Mouse (Mus musculus) neural tube, embryonic 13.5 days (tissue): Measurements from ENCODE around the gene Setd1a. TPM values are rescaled to one million over a fixed set of nuclear protein-coding genes. Genes with fewer than 3 reads are reported as not detected.
A peak's percentile ranks its signal among the peaks of the same experiment; 100 is the strongest.

Source experiments
- ATAC-seq: fragments of 200-750 bp; cut with Nextera tagmentation; 2 replicates; pipeline ENCODE4 v1.8.0; 2017; ENCODE audit warnings: low read depth, mild to moderate bottlenecking, moderate TSS enrichment, moderate library complexity
- H3K27ac ChIP-seq: fragments of 300-500 bp; sonication (generic); replicated peaks from 2 replicates; pipeline ENCODE4 v1.5.1; 2015; ENCODE audit warnings: moderate library complexity, mild to moderate bottlenecking, inconsistent platforms
- H3K27me3 ChIP-seq: fragments of 300-500 bp; sonication (generic); 2 replicates; pipeline ENCODE4 v1.6.1; 2015; ENCODE audit warnings: mild to moderate bottlenecking, inconsistent platforms
- H3K36me3 ChIP-seq: fragments of 300-500 bp; sonication (generic); 2 replicates; pipeline ENCODE4 v1.6.1; 2015; ENCODE audit warnings: mild to moderate bottlenecking, inconsistent platforms
- H3K4me1 ChIP-seq: fragments of 300-500 bp; sonication (generic); replicated peaks from 2 replicates; pipeline ENCODE4 v1.6.1; 2015; ENCODE audit warnings: inconsistent platforms
- H3K4me2 ChIP-seq: fragments of 300-500 bp; sonication (generic); 2 replicates; pipeline ENCODE4 v1.6.1; 2015; ENCODE audit warnings: inconsistent platforms, mild to moderate bottlenecking, moderate library complexity
- H3K4me3 ChIP-seq: fragments of 300-500 bp; sonication (generic); 2 replicates; pipeline ENCODE4 v1.5.1; 2015; ENCODE audit warnings: mild to moderate bottlenecking, inconsistent platforms
- H3K9ac ChIP-seq: fragments of 300-500 bp; sonication (generic); 2 replicates; pipeline ENCODE4 v1.6.1; 2015; ENCODE audit warnings: moderate library complexity, mild to moderate bottlenecking, inconsistent platforms
- H3K9me3 ChIP-seq: fragments of 300-500 bp; sonication (generic); 2 replicates; pipeline ENCODE4 v1.6.1; 2016; ENCODE audit warnings: inconsistent platforms
- WGBS: fragments of 180-500 bp; shearing (Covaris S2); methylation state at CpG from one replicate; pipeline ENCODE4 v1.1.7; 2015; 5-methylcytosine and 5-hydroxymethylcytosine counted together
- polyA plus RNA-seq: library from polyadenylated mRNA; unstranded; fragments of >200 nt; fragmentation: Nextera tagmentation; extraction: Ambion mirVana; gene quantifications from 2 replicates; pipeline ENCODE4 v1.2.1, GENCODE M21; 2015

Gene Setd1a
- polyA plus RNA-seq, 1 experiment from 2014 or later, result 19.0 TPM

DNA sequence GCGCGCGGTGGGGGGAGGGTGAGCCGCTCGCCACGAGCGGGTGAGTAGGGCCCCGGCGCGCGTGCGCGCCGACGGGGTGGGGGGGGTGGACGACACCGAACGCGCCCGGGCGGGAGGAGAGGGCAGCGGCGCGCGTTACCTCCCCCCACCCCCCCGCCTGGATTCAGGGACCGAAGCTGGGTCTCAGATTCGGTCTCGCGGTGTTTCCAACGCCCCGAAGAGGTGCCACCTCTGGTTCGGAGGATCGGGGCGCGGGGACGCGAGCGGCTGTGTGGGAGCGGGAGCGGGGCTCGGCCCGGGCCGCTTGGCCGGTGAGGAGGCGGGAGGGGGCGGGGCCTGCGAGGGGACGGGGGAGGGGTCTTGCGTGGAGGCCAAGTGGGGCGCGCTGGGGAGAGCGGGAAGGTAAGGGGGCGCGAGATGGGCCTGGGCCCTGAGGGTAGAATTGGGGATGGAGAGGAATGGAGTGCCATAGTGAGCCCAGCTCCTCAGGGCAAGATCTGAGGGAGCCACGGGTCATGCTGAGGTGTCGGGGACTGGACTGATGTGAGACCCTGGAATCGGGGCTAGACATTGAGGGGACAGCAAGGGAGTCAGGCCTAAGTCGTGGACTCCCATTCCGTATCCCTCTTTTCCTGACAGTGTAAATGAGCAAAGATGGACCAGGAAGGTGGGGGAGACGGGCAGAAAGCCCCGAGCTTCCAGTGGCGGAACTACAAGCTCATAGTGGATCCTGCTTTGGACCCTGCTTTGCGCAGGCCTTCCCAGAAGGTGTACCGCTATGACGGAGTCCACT lies 1.2 kb downstream of the Setd1a start:
- Histone ChIP-seq H3K4me3 (peak overlapping the region; percentile 89), H3K27me3 (no peaks in the 10 kb centered on the region), H3K4me1 (peaks cover 22% of the 10 kb centered on the region), H3K4me2 (peak overlapping the region; percentile 91), H3K36me3 (peaks cover 37% of the 10 kb centered on the region), H3K9me3 (no peaks in the 10 kb centered on the region), H3K9ac (peak overlapping the region; percentile 94), H3K27ac (peak overlapping the region; percentile 95)
- peak; percentile 59 for ATAC-seq
- 4% methylated on average over 59 of the region's 66 CpGs for WGBS

DNA sequence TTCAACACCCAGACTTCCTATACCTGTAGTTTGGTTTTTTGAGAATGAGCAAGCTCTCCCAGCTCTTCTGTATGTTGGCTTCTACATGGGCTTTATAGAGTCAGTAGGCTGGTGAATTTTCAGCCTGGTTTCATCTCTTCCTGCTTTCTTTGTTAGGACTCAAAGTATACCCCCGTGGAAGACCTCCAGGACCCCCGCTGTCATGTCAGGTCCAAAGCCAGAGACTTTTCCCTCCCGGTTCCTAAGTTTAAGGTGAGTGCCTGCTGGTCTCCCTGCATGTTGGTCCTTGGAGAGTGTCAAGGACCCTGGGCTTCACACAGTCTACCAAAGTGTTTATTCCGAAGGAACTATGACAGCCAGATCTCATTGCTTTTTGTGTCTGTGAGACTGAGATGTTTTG lies 1.9 kb downstream of the Setd1a start:
- H3K36me3 ChIP-seq, result peaks cover 41% of the 10 kb centered on the region
- H3K4me3 ChIP-seq, result peak overlapping the region; percentile 89
- peak overlapping the region; percentile 94 for H3K9ac ChIP-seq
- no peak overlapping the region for H3K27ac ChIP-seq
- H3K4me1 ChIP-seq, result peaks cover 22% of the 10 kb centered on the region
- H3K9me3 ChIP-seq, result no peaks in the 10 kb centered on the region
- H3K27me3 ChIP-seq, result no peaks in the 10 kb centered on the region
- peak overlapping the region; percentile 91 for H3K4me2 ChIP-seq
- WGBS, result 76% methylated on average over 4 of the region's 4 CpGs
- ATAC-seq, result no peak

DNA sequence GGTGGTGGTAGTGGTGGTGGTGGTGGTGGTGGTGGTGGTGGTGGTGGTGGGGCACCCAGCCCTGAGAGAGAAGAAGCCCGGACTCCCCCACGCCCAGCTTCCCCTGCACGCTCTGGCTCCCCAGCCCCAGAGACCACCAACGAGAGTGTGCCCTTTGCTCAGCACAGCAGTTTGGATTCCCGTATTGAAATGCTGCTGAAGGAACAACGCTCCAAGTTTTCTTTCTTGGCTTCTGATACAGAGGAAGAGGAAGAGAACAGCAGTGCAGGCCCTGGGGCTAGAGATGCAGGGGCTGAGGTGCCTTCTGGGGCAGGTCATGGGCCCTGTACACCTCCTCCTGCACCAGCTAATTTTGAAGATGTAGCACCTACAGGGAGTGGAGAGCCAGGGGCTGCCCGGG lies 8.8 kb downstream of the Setd1a start, which contains the start of gene Gm49388:
Gm49388 (plus strand) TSS at position 301 of the 400 bp plus-strand sequence.
- no peaks in the 10 kb centered on the region for H3K27me3 ChIP-seq
- no peak within 1 kb of the TSS for H3K4me2 ChIP-seq
- no peak for ATAC-seq
- H3K9me3 ChIP-seq, result no peaks in the 10 kb centered on the region
- H3K9ac ChIP-seq, result no peak within 1 kb of the TSS
- no peak within 1 kb of the TSS for H3K4me3 ChIP-seq
- WGBS, result 96% methylated on average over 7 of the region's 7 CpGs
- H3K36me3 ChIP-seq, result peaks cover 95% of the 10 kb centered on the region
- no peaks in the 10 kb centered on the region for H3K4me1 ChIP-seq
- no peak within 1 kb of the TSS for H3K27ac ChIP-seq

DNA sequence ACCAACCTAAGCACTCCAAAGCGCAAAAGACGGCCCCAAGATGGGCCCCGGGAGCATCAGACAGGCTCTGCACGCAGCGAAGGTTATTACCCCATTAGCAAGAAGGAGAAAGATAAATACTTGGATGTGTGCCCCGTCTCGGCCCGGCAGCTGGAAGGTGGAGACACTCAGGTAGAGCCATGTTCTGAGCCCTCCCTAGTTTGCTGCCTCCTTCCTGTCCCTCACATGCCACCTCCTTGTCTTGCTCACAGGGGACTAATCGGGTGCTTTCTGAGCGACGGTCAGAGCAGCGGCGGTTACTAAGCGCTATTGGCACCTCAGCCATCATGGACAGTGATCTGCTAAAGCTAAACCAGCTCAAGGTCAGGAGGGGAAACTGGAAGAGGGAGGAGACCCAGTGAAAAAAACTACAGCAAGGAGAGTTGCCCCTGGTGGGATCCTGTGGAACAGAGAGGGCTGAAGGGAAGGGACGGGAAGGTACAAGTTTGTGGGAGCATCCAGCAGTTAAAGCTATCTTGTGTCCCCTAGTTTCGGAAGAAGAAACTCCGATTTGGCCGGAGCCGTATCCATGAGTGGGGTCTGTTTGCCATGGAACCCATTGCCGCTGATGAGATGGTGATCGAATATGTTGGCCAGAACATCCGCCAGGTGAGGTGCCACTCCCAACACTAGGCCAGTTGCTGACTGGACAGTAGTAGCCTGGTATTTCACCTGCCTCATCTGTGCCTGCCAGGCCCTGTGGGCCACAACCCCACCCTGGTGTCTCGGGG lies 20.8 kb downstream of the Setd1a start:
- no peaks in the 10 kb centered on the region for H3K27me3 ChIP-seq
- no peak overlapping the region for H3K27ac ChIP-seq
- WGBS, result 94% methylated on average over 23 of the region's 23 CpGs
- no peak overlapping the region for H3K4me3 ChIP-seq
- H3K9ac ChIP-seq, result no peak overlapping the region
- H3K36me3 ChIP-seq, result peaks cover 91% of the 10 kb centered on the region
- H3K9me3 ChIP-seq, result no peaks in the 10 kb centered on the region
- H3K4me1 ChIP-seq, result peaks cover 9% of the 10 kb centered on the region
- no peak overlapping the region for H3K4me2 ChIP-seq
- no peak for ATAC-seq

DNA sequence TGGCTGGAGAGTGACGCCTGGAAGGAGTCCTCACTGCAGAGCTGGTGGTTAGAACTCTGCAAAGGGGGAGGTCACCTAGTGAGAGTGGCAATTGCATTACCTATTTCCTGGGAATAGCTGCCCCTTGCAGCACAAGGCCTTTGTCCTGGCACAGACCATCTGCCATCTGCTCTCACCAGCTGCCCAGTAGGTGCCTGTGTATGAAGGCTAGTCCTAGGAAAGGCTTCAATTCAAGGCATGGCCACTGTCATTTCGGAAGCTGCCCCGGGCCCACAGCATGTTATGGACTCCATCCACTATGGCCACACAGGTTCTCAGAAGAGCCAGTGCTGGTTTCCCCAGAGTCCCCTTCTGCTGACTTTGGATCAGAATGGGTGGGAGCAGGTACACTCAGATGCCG lies 22.1 kb downstream of the Setd1a start:
- H3K36me3 ChIP-seq, result peaks cover 86% of the 10 kb centered on the region
- H3K27me3 ChIP-seq, result no peaks in the 10 kb centered on the region
- WGBS, result 87% methylated on average over 4 of the region's 4 CpGs
- no peaks in the 10 kb centered on the region for H3K9me3 ChIP-seq
- no peak overlapping the region for H3K4me2 ChIP-seq
- peaks cover 9% of the 10 kb centered on the region for H3K4me1 ChIP-seq
- no peak for ATAC-seq
- no peak overlapping the region for H3K4me3 ChIP-seq
- no peak overlapping the region for H3K9ac ChIP-seq
- H3K27ac ChIP-seq, result no peak overlapping the region

DNA sequence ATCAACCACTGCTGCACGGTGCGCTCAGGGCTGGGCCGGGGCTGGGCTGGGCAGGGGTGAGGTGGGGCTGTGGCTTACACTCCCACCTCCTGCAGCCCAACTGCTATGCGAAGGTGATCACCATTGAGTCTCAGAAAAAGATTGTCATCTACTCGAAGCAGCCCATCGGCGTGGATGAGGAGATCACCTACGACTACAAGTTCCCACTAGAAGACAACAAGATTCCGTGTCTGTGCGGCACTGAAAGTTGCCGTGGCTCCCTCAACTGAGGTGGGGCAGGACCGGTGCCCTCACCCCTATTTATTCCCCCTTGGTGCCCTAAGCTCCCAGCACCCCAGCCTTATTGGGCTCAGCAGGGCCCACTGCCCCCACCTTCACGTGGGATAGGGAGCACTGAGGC lies 22.7 kb downstream of the Setd1a start:
- no peak overlapping the region for H3K4me2 ChIP-seq
- no peaks in the 10 kb centered on the region for H3K9me3 ChIP-seq
- ATAC-seq, result no peak
- no peaks in the 10 kb centered on the region for H3K27me3 ChIP-seq
- H3K36me3 ChIP-seq, result peaks cover 79% of the 10 kb centered on the region
- no peak overlapping the region for H3K27ac ChIP-seq
- H3K4me3 ChIP-seq, result no peak overlapping the region
- H3K9ac ChIP-seq, result no peak overlapping the region
- WGBS, result 90% methylated on average over 13 of the region's 13 CpGs
- H3K4me1 ChIP-seq, result peaks cover 9% of the 10 kb centered on the region

DNA sequence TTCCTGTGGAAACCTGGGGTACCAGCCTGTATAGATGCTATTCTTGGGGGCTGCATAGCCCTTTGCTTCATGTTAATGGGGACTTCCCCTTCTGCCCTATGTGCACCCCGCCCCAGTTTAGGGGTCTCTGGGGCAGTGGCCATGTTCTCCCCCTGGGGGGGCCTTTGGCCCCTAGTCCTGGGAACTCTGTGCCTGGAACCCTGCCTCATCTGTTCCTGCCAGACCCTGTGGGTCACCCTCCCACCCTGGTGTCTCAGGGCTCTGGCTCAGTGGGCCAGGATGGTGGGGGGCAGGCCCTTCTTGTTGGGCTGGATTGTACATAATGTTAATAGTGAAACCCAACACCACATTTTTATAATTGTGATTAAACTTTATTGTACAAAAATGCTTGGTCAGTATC lies 23.3 kb downstream of the Setd1a start:
- H3K4me1 ChIP-seq, result peaks cover 9% of the 10 kb centered on the region
- no peak overlapping the region for H3K4me3 ChIP-seq
- ATAC-seq, result no peak
- H3K27ac ChIP-seq, result no peak overlapping the region
- no peaks in the 10 kb centered on the region for H3K9me3 ChIP-seq
- 100% methylated on average over 1 of the region's 1 CpGs for WGBS
- no peak overlapping the region for H3K4me2 ChIP-seq
- peaks cover 78% of the 10 kb centered on the region for H3K36me3 ChIP-seq
- H3K27me3 ChIP-seq, result no peaks in the 10 kb centered on the region
- no peak overlapping the region for H3K9ac ChIP-seq

DNA sequence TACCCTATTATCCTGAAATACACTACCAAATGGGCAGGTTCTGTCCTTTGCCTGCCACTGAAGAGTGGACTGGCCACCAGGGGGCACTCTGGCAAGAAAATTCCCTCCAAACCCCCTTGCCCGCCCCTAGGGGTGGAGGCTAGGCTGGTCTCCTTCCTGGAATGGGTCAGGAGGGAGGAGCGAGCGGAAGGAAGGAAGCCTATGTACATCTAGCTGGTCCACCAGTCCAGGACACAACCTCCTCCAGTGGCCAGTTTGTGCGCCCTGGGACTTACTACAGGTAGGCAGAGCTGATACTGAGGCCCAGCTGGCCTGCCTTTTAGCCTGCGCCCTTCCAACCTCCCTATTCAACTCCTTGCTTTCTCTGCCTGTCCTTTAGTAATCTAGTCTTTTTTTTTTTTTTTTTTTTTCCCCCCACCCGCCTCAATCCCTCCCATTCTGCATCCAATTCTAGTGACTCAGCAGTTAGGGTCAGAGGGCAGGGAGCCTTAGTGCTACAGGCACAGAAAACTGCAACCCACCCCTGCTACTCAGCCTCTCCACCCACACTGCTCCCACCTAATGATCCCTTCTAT lies 24.1 kb downstream of the Setd1a start, which contains the start of gene Hsd3b7:
Hsd3b7 (plus strand) TSS at position 170 of the 575 bp plus-strand sequence.
- Histone ChIP-seq H3K4me2 (peak within 1 kb of the TSS; percentile 41), H3K9me3 (no peaks in the 10 kb centered on the region), H3K4me1 (peaks cover 9% of the 10 kb centered on the region), H3K27ac (peak within 1 kb of the TSS; percentile 38), H3K36me3 (peaks cover 77% of the 10 kb centered on the region), H3K4me3 (peak within 1 kb of the TSS; percentile 10; the same call in 1 of the 2 replicates), H3K9ac (peak within 1 kb of the TSS; percentile 58; the same call in 1 of the 2 replicates), H3K27me3 (no peaks in the 10 kb centered on the region)
- ATAC-seq, result peak; percentile 74
- 32% methylated on average over 6 of the region's 6 CpGs for WGBS

DNA sequence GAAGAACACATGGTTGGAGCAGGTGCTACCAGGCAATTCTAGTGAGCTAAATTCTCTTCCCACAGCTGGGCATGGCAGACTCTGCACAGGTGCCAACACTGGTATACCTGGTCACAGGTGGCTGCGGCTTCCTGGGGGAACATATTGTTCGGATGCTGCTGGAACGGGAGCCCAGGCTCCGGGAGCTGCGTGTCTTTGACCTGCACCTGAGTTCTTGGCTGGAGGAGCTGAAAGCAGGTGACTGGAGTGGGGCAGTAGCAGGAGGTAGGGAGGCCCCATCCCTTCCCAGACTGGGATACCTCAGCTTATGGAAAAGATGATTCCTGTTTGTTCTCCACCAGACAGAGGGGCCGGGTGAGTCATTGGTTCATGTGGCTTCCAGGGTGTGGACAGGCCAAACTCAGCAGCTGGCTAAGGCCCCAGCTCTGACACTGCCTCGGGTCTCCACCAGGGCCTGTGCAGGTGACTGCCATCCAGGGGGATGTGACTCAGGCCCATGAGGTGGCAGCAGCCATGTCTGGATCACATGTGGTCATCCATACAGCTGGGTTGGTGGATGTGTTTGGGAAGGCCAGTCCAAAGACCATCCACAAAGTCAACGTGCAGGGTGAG lies 24.6 kb downstream of the Setd1a start:
- Histone ChIP-seq H3K27me3 (no peaks in the 10 kb centered on the region), H3K4me2 (peak overlapping the region; percentile 41), H3K27ac (peak overlapping the region; percentile 38), H3K9me3 (no peaks in the 10 kb centered on the region), H3K9ac (peak overlapping the region; percentile 58; the same call in 1 of the 2 replicates), H3K36me3 (peaks cover 75% of the 10 kb centered on the region), H3K4me3 (peak overlapping the region; percentile 10; the same call in 1 of the 2 replicates), H3K4me1 (peaks cover 9% of the 10 kb centered on the region)
- 94% methylated on average over 8 of the region's 8 CpGs for WGBS
- ATAC-seq, result 0 out of 2 replicates have a peak, but pooled peaks have one; percentile 8

DNA sequence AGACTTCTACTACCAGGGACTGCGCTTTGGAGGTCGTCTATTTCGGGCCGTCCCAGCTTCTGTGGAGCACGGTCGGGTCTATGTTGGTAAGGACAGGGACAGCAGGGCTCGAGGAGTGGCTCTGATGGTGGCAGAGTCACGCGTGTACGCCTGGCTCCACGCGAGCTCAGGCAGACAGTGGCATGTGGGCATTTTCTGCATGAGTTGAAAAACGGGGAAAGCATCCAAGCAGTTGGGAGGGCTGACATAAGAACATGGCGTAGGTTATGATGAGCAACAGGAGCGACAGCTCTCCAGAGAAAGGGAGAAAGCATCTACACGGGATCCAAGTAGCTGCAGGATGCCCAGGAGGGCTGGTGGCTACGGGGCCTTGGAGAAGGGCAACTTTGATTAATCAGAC lies 25.8 kb downstream of the Setd1a start:
- Histone ChIP-seq H3K9me3 (no peaks in the 10 kb centered on the region), H3K4me1 (peaks cover 9% of the 10 kb centered on the region), H3K4me2 (no peak overlapping the region), H3K9ac (no peak overlapping the region), H3K4me3 (no peak overlapping the region), H3K36me3 (peaks cover 63% of the 10 kb centered on the region), H3K27ac (no peak overlapping the region), H3K27me3 (no peaks in the 10 kb centered on the region)
- no peak for ATAC-seq
- 93% methylated on average over 17 of the region's 17 CpGs for WGBS

DNA sequence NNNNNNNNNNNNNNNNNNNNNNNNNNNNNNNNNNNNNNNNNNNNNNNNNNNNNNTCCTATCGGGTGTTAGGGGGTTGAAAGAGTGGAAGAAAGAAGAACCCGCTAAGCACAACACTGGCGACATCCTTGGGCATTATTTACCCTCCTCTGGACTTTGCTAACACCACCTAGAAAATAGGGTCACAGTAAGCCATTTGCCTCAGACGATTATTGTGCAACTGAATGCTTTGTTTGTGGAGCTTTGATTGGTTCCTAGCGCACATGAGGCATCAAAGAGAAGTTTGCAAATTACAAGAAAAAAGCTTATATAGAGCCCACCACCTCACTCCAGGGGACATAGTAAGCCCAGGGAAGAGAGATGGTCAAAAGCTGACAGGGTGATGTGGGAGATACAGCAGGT lies 32.4 kb downstream of the Setd1a start:
- no peak overlapping the region for H3K4me3 ChIP-seq
- peaks cover 76% of the 10 kb centered on the region for H3K36me3 ChIP-seq
- H3K9ac ChIP-seq, result no peak overlapping the region
- H3K4me2 ChIP-seq, result no peak overlapping the region
- H3K4me1 ChIP-seq, result no peaks in the 10 kb centered on the region
- WGBS, result 67% methylated on average over 5 of the region's 5 CpGs
- no peak overlapping the region for H3K27ac ChIP-seq
- H3K27me3 ChIP-seq, result no peaks in the 10 kb centered on the region
- H3K9me3 ChIP-seq, result no peaks in the 10 kb centered on the region
- ATAC-seq, result no peak
